Mouse (Mus musculus) neural tube, embryonic 11.5 days (tissue): ENCODE data around the gene Crb1. TPM values are rescaled to one million over a fixed set of nuclear protein-coding genes. Genes with fewer than 3 reads are reported as not detected.

ENCODE experiments used
- polyA plus RNA-seq: library from polyadenylated mRNA; unstranded; fragments of >200 nt; fragmentation: Nextera tagmentation; extraction: Ambion mirVana; gene quantifications from 2 replicates; pipeline ENCODE4 v1.2.1, GENCODE M21; 2014

Gene Crb1
- polyA plus RNA-seq, 1 experiment from 2014 or later: 2.3 TPM

Other genes starting within 250 kb of the Crb1 start
- 19.4 and 19.6 TPM in 2 replicates for gene Zbtb41, start 45.2 kb upstream of the Crb1 start, polyA plus RNA-seq
- gene Aspm, start 77.7 kb upstream of the Crb1 start, polyA plus RNA-seq: 23.7 and 24.1 TPM in 2 replicates
- not detected in 2 replicates for gene F13b, start 124.6 kb upstream of the Crb1 start, polyA plus RNA-seq
- gene Cfhr1, start 183.2 kb upstream of the Crb1 start, polyA plus RNA-seq: not detected in 2 replicates